Mouse (Mus musculus): ENCODE data around the gene Gm45902. TPM values are rescaled to one million over a fixed set of nuclear protein-coding genes. Genes with fewer than 3 reads are reported as not detected.

Gene Gm45902
- 0.49 and 0.57 TPM in 2 replicates for polyA plus RNA-seq (2012; rRNA removed)

DNA sequence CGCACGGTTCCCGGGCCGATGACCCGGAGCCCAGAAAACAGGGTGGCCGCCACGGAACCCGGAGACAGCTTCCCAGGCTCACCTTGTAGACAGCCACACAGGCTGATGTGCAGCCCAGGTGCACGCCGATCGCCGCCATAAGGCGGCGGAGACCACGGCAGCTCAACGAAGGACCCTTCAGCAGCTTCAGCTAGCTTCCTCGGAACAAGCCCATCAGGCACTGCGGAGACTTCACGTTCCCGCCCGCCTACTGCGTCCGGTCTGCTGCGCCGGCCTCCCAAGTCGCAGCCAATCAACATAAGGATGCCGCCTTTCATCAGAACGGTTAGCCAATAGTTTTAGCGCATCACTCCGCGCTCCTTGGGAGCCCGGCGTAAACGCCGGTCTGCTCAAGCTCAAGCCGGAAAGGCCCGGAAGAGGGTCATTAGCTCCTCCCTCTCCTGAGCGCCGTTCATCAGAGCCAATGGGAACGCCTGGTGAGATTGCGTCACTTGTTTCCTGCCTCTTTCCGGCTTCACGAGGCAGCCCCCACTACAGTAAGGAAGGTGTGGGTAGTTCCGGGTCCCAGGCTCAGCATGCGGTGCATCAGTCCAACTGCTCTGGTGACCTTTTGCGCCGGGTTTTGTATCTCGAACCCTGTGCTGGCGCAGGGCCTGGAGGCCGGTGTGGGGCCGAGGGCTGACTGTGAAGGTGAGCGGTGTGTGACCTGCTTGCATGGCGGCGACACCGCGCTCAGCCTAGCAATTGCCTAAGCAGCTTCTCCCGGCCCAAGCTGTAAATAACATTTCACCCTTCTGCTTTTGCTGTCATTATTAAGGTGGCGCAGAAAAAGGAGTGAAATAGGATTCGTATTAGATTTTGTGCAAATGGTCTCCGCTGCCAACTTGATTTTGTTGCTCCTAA lies at the start of gene Gm45902, which contains the start of the genes Hspa14 and Cdnf:
Gene Gm45902 (minus strand): TSS at position 239 of the 903 bp plus-strand sequence.
Gene Hspa14 (minus strand): TSS at position 263 of the 903 bp plus-strand sequence.
Gene Cdnf (plus strand): TSS at position 479 of the 903 bp plus-strand sequence.

DNA sequence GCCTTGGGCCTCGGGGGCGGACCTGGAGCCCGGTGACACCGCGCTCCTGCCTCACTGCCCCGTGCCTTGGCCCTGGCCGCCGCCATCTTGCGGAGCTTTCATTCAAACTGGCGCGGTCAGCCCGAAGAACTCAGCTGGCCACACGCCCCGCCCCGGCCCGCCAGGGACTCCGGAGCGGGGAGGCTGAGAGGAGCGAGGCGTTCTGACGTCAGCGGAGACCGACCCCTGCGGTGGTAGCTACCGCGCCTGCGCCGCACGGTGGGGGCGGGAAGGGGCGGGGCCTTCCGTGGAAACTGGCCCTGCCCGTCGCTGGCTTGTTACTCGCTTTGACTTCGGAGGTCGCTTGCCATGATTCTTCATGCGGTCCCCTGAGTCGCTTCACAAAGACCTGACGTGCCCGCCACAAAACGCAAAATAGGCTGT lies 37.7 kb downstream of the Gm45902 start, which contains the start of gene Suv39h2:
Gene Suv39h2 (minus strand): TSS at position 171 of the 423 bp plus-strand sequence.

Other genes with a start within 250 kb of the Gm45902 start
- gene Nmt2, start 228.6 kb downstream of the Gm45902 start, polyA plus RNA-seq (2012; rRNA removed): 1.8 and 3.0 TPM in 2 replicates
- 1.0 and 1.1 TPM in 2 replicates for gene Rpp38, start 180.1 kb downstream of the Gm45902 start, polyA plus RNA-seq (2012; rRNA removed)
- not detected in 2 replicates for gene Acbd7, start 176.6 kb downstream of the Gm45902 start, polyA plus RNA-seq (2012; rRNA removed)
- not detected in 2 replicates for gene Olah, start 115.6 kb downstream of the Gm45902 start, polyA plus RNA-seq (2012; rRNA removed)
- gene Meig1, start 90.1 kb downstream of the Gm45902 start, polyA plus RNA-seq (2012; rRNA removed): 0.15 TPM in 1 of 2 replicates, not detected in the other
- gene Dclre1c, start 88.7 kb downstream of the Gm45902 start, polyA plus RNA-seq (2012; rRNA removed): 0.65 and 0.77 TPM in 2 replicates
- 0.18 and 1.00 TPM in 2 replicates for gene Suv39h2, start 37.8 kb downstream of the Gm45902 start, polyA plus RNA-seq (2012; rRNA removed)
- 3.5 and 4.7 TPM in 2 replicates for gene Hspa14, start within 50 bp of the Gm45902 start, polyA plus RNA-seq (2012; rRNA removed)
- gene Cdnf, start 240 bp upstream of the Gm45902 start, polyA plus RNA-seq (2012; rRNA removed): 0.12 and 0.18 TPM in 2 replicates
- 3.4 and 5.8 TPM in 2 replicates for gene Fam107b, start 57.7 kb upstream of the Gm45902 start, polyA plus RNA-seq (2012; rRNA removed)